Mouse (Mus musculus) MEL (cell line): Measurements from ENCODE around the gene Phf11b.
"Not testable (repeated sequence)": the region's sequence is repeated elsewhere in the genome, so short reads cannot be mapped to it uniquely, and the experiment has no call there.

Source experiments
- CTCF ChIP-seq, 3 experiments: IDR thresholded peaks in 2 of 3; conservative IDR thresholded peaks in 1 of 3; 2 replicates each; pipeline ENCODE4 v1.5.1; 2011 to 2012; ENCODE audit warnings: low read length in 3 of 3, low read depth in 2 of 3, mild to moderate bottlenecking in 2 of 3, improper control_type of control experiment in 1 of 3, inconsistent platforms in 1 of 3, mixed read lengths in 1 of 3, moderate library complexity in 1 of 3; ENCODE audit not compliant: control insufficient read depth in 1 of 3, insufficient read depth in 1 of 3, poor library complexity in 1 of 3, severe bottlenecking in 1 of 3
- MXI1 ChIP-seq: IDR thresholded peaks from 2 replicates; pipeline ENCODE4 v1.6.1; 2011; ENCODE audit warnings: mild to moderate bottlenecking, low read depth, low read length, improper control_type of control experiment
- POLR2AphosphoS5 ChIP-seq: IDR thresholded peaks from 2 replicates; pipeline ENCODE4 v1.6.1; 2012; ENCODE audit warnings: low read depth, borderline replicate concordance, mild to moderate bottlenecking, inconsistent platforms, low read length, moderate library complexity, mixed read lengths

- TF ChIP-seq CTCF (IDR thresholded peaks at IDR 0.05 in 2 of 3, conservative IDR thresholded peaks at IDR 0.05 in 1 of 3; ENCODE audit: control insufficient read depth in 1 of 3, insufficient read depth in 1 of 3, low read depth in 2 of 3, low read length in 3 of 3, poor library complexity in 1 of 3, severe bottlenecking in 1 of 3); MXI1; POLR2AphosphoS5: not testable (repeated sequence)
These were observed 21.2 kb downstream of the Phf11b start for GRCm38 (mm10) chr14:59319970-59320369.
